Mouse (Mus musculus): ENCODE measurements around the gene Tmcc1. TPM values are rescaled to one million over a fixed set of nuclear protein-coding genes. Genes with fewer than 3 reads are reported as not detected.
"Not testable (repeated sequence)": the region's sequence is repeated elsewhere in the genome, so short reads cannot be mapped to it uniquely, and the experiment has no call there.

Tmcc1 gene
- total and polyA plus RNA-seq, 2 experiments, result 17.7 to 34.3 TPM

GRCm38 (mm10) chr6:116178376-116178775 lies 14.9 kb downstream of the Tmcc1 start:
- H3K27ac ChIP-seq (replicated peaks; ENCODE audit: insufficient read depth, low read depth, low read length), result no peak overlapping the region
- DNase-seq (ENCODE audit: extremely low read depth, low read depth, low spot score), result no peak

GRCm38 (mm10) chr6:116173511-116174099 lies 19.7 kb downstream of the Tmcc1 start:
- H3K79me2 ChIP-seq (ENCODE audit: control insufficient read depth, insufficient read depth, low read length), result peaks cover 10% of the 10 kb centered on the region
- H3K4me1 ChIP-seq (ENCODE audit: control insufficient read depth, insufficient read depth, low read length); H3K27ac ChIP-seq (replicated peaks; ENCODE audit: insufficient read depth, low read depth, low read length); DNase-seq (ENCODE audit: extremely low read depth, low read depth, low spot score); H3K9ac ChIP-seq (ENCODE audit: low read depth, low read length); H3K4me3 ChIP-seq (ENCODE audit: insufficient read depth, low read depth, low read length); H3K36me3 ChIP-seq (ENCODE audit: control insufficient read depth, insufficient read depth, low read length); H3K27me3 ChIP-seq (ENCODE audit: control insufficient read depth, insufficient read depth, low read length): not testable (repeated sequence)
- 93% methylated on average over 37 of the region's 37 CpGs for WGBS

More at GRCm38 (mm10) chr6:116178376-116178775, 14.9 kb downstream of the Tmcc1 start:
- WGBS, result 94% methylated on average over 2 of the region's 2 CpGs
- peaks cover 25% of the 10 kb centered on the region for H3K79me2 ChIP-seq (ENCODE audit: control insufficient read depth, insufficient read depth, low read length)
- no peaks in the 10 kb centered on the region for H3K27me3 ChIP-seq (ENCODE audit: control insufficient read depth, insufficient read depth, low read length)
- H3K4me3 ChIP-seq (ENCODE audit: insufficient read depth, low read depth, low read length), result no peak overlapping the region
- TF ChIP-seq CTCF (IDR thresholded peaks at IDR 0.05; ENCODE audit: low read depth, low read length) (no peak), POLR2A (IDR thresholded peaks at IDR 0.05; ENCODE audit: extremely low read depth, insufficient read depth, low read length) (no peak)
- peaks cover 15% of the 10 kb centered on the region for H3K4me1 ChIP-seq (ENCODE audit: control insufficient read depth, insufficient read depth, low read length)
- H3K36me3 ChIP-seq (ENCODE audit: control insufficient read depth, insufficient read depth, low read length), result peaks cover 7% of the 10 kb centered on the region; the same call in 1 of the 2 replicates
- no peak overlapping the region for H3K9ac ChIP-seq (ENCODE audit: low read depth, low read length)

- TF ChIP-seq POLR2A (IDR thresholded peaks at IDR 0.05; ENCODE audit: extremely low read depth, insufficient read depth, low read length), result no peak
- TF ChIP-seq CTCF (IDR thresholded peaks at IDR 0.05; ENCODE audit: low read depth, low read length), result no peak
- Histone ChIP-seq H3K4me3 (ENCODE audit: insufficient read depth, low read depth, low read length) (no peak overlapping the region), H3K27ac (replicated peaks; ENCODE audit: insufficient read depth, low read depth, low read length) (no peak overlapping the region), H3K79me2 (ENCODE audit: control insufficient read depth, insufficient read depth, low read length) (no peaks in the 10 kb centered on the region; the same call in 1 of the 2 replicates), H3K9ac (ENCODE audit: low read depth, low read length) (no peak overlapping the region), H3K27me3 (ENCODE audit: control insufficient read depth, insufficient read depth, low read length) (no peaks in the 10 kb centered on the region), H3K4me1 (ENCODE audit: control insufficient read depth, insufficient read depth, low read length) (peaks cover 4% of the 10 kb centered on the region; the same call in 1 of the 2 replicates), H3K36me3 (ENCODE audit: control insufficient read depth, insufficient read depth, low read length) (no peaks in the 10 kb centered on the region)
- WGBS, result 76% methylated on average over 1 of the region's 1 CpGs
- DNase-seq (ENCODE audit: extremely low read depth, low read depth, low spot score), result no peak
These were observed 26.9 kb downstream of the Tmcc1 start for GRCm38 (mm10) chr6:116166383-116166782.

GRCm38 (mm10) chr6:116154854-116155624 lies 38.2 kb downstream of the Tmcc1 start:
- no peaks in the 10 kb centered on the region for H3K4me1 ChIP-seq (ENCODE audit: control insufficient read depth, insufficient read depth, low read length)
- DNase-seq (ENCODE audit: extremely low read depth, low read depth, low spot score), result no peak
- H3K79me2 ChIP-seq (ENCODE audit: control insufficient read depth, insufficient read depth, low read length), result peaks cover 10% of the 10 kb centered on the region
- H3K27ac ChIP-seq (replicated peaks; ENCODE audit: insufficient read depth, low read depth, low read length), result no peak overlapping the region
- H3K4me3 ChIP-seq (ENCODE audit: insufficient read depth, low read depth, low read length), result no peak overlapping the region
- no peak overlapping the region for H3K9ac ChIP-seq (ENCODE audit: low read depth, low read length)
- 82% methylated on average over 3 of the region's 3 CpGs for WGBS
- H3K36me3 ChIP-seq (ENCODE audit: control insufficient read depth, insufficient read depth, low read length), result no peaks in the 10 kb centered on the region
- H3K27me3 ChIP-seq (ENCODE audit: control insufficient read depth, insufficient read depth, low read length), result no peaks in the 10 kb centered on the region
- TF ChIP-seq POLR2A (IDR thresholded peaks at IDR 0.05; ENCODE audit: extremely low read depth, insufficient read depth, low read length) (no peak), CTCF (IDR thresholded peaks at IDR 0.05; ENCODE audit: low read depth, low read length) (no peak)

DNA sequence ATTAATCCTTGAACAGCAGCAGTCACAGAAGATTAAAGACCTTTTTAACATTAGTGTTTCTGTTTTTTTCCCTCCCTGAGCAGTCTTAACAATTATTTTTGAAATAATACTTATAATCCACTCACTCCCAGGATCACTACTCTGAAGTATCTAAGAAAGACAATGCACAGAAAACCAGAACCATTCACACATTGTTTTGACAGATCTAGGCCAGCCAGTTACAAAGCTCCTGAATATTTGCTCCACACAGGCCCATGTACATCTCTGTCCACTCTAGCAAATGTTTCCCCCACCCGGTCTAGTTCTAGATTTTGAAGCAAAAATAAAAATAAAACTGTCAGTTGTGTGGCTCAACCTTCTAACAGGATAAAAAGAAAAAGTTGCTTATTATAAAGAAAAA lies 45.9 kb downstream of the Tmcc1 start:
- Histone ChIP-seq H3K4me3 (ENCODE audit: insufficient read depth, low read depth, low read length) (no peak overlapping the region), H3K9ac (ENCODE audit: low read depth, low read length) (no peak overlapping the region), H3K36me3 (ENCODE audit: control insufficient read depth, insufficient read depth, low read length) (no peaks in the 10 kb centered on the region; the same call in 1 of the 2 replicates), H3K27me3 (ENCODE audit: control insufficient read depth, insufficient read depth, low read length) (no peaks in the 10 kb centered on the region), H3K79me2 (ENCODE audit: control insufficient read depth, insufficient read depth, low read length) (peaks cover 5% of the 10 kb centered on the region; the same call in 1 of the 2 replicates), H3K27ac (replicated peaks; ENCODE audit: insufficient read depth, low read depth, low read length) (no peak overlapping the region), H3K4me1 (ENCODE audit: control insufficient read depth, insufficient read depth, low read length) (no peaks in the 10 kb centered on the region)
- TF ChIP-seq POLR2A (IDR thresholded peaks at IDR 0.05; ENCODE audit: extremely low read depth, insufficient read depth, low read length) (no peak), CTCF (IDR thresholded peaks at IDR 0.05; ENCODE audit: low read depth, low read length) (no peak)
- 80% methylated on average over 1 of the region's 1 CpGs for WGBS
- no peak for DNase-seq (ENCODE audit: extremely low read depth, low read depth, low spot score)

DNA sequence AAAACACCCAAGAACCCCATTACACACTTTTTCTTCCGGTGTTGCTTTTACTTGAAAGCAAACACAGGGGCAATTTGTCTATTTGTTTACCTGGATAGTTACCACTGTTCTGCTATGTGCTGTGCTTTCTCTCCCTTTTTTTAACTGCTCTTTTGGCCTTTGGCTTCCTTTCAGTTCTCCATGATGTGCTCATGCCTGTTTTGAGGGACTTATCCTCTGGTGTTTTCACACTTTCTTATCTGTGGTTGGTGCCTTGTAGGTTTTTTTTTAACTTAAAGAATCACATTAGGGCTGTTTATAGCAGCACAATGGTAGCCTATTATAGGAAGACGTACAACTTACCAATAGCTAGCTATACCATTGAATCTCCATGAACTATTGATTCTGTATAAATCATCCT lies 51.6 kb downstream of the Tmcc1 start:
- 42% methylated on average over 2 of the region's 2 CpGs for WGBS
- TF ChIP-seq POLR2A (IDR thresholded peaks at IDR 0.05; ENCODE audit: extremely low read depth, insufficient read depth, low read length) (no peak), CTCF (IDR thresholded peaks at IDR 0.05; ENCODE audit: low read depth, low read length) (no peak)

More for the DNA sequence above, 51.6 kb downstream of the Tmcc1 start:
- Histone ChIP-seq H3K27me3 (ENCODE audit: control insufficient read depth, insufficient read depth, low read length) (no peaks in the 10 kb centered on the region), H3K4me1 (ENCODE audit: control insufficient read depth, insufficient read depth, low read length) (peaks cover 2% of the 10 kb centered on the region; the same call in 1 of the 2 replicates), H3K27ac (replicated peaks; ENCODE audit: insufficient read depth, low read depth, low read length) (0 out of 2 replicates have a peak overlapping the region, but pooled peaks have one; percentile 7), H3K9ac (ENCODE audit: low read depth, low read length) (no peak overlapping the region), H3K4me3 (ENCODE audit: insufficient read depth, low read depth, low read length) (no peak overlapping the region), H3K36me3 (ENCODE audit: control insufficient read depth, insufficient read depth, low read length) (no peaks in the 10 kb centered on the region; the same call in 1 of the 2 replicates), H3K79me2 (ENCODE audit: control insufficient read depth, insufficient read depth, low read length) (peaks cover 8% of the 10 kb centered on the region; the same call in 1 of the 2 replicates)
- peak; percentile 78 for DNase-seq (ENCODE audit: extremely low read depth, low read depth, low spot score)
